Mouse (Mus musculus): ENCODE data around the gene Arl3. TPM values are rescaled to one million over a fixed set of nuclear protein-coding genes. Genes with fewer than 3 reads are reported as not detected.
A peak's percentile ranks its signal among the peaks of the same experiment; 100 is the strongest.
"Not testable (repeated sequence)": the region's sequence is repeated elsewhere in the genome, so short reads cannot be mapped to it uniquely, and the experiment has no call there.

Gene Arl3
- polyA plus RNA-seq, 1 experiment from 2014 or later, result 115 TPM

- H3K27me3 ChIP-seq, result no peaks in the 10 kb centered on the region
- no peaks in the 10 kb centered on the region for H3K9me3 ChIP-seq
- no peak for ATAC-seq (ENCODE audit: borderline replicate concordance, extremely low read depth, low FRiP score, low TSS enrichment)
- H3K36me3 ChIP-seq, result no peaks in the 10 kb centered on the region
- peaks cover 43% of the 10 kb centered on the region for H3K4me1 ChIP-seq
- no peak overlapping the region for H3K4me3 ChIP-seq
- no peak overlapping the region for H3K9ac ChIP-seq
- peak overlapping the region; percentile 60 for H3K27ac ChIP-seq
- WGBS, result 62% methylated on average over 4 of the region's 4 CpGs
- peak overlapping the region; percentile 21; the same call in 1 of the 2 replicates for H3K4me2 ChIP-seq
These were observed 2.2 kb upstream of the Arl3 start for GRCm38 (mm10) chr19:46575196-46575595.

GRCm38 (mm10) chr19:46573990-46574389 lies 992 bp upstream of the Arl3 start:
- no peak for ATAC-seq (ENCODE audit: borderline replicate concordance, extremely low read depth, low FRiP score, low TSS enrichment)
- Histone ChIP-seq H3K9me3 (no peaks in the 10 kb centered on the region), H3K27me3 (no peaks in the 10 kb centered on the region), H3K4me1 (peaks cover 43% of the 10 kb centered on the region), H3K4me2 (peak overlapping the region; percentile 85), H3K36me3 (no peaks in the 10 kb centered on the region), H3K27ac (no peak overlapping the region), H3K9ac (no peak overlapping the region), H3K4me3 (peak overlapping the region; percentile 78)
- 37% methylated on average over 6 of the region's 6 CpGs for WGBS

GRCm38 (mm10) chr19:46572548-46572947 lies 450 bp downstream of the Arl3 start:
- Histone ChIP-seq H3K9me3 (no peaks in the 10 kb centered on the region), H3K27ac (peak overlapping the region; percentile 70), H3K27me3 (no peaks in the 10 kb centered on the region), H3K4me2 (peak overlapping the region; percentile 85), H3K4me1 (peaks cover 38% of the 10 kb centered on the region), H3K4me3 (peak overlapping the region; percentile 78), H3K9ac (peak overlapping the region; percentile 60), H3K36me3 (peaks cover under 1% of the 10 kb centered on the region; the same call in 1 of the 2 replicates)
- WGBS, result under 1% methylated on average over 17 of the region's 17 CpGs
- ATAC-seq (ENCODE audit: borderline replicate concordance, extremely low read depth, low FRiP score, low TSS enrichment), result peak; percentile 24

GRCm38 (mm10) chr19:46571878-46572244 lies 1.1 kb downstream of the Arl3 start:
- H3K27ac ChIP-seq, result peak overlapping the region; percentile 70
- H3K4me1 ChIP-seq, result peaks cover 38% of the 10 kb centered on the region
- peak overlapping the region; percentile 60; the same call in 1 of the 2 replicates for H3K9ac ChIP-seq
- H3K4me2 ChIP-seq, result peak overlapping the region; percentile 85
- no peaks in the 10 kb centered on the region for H3K9me3 ChIP-seq
- no peak for ATAC-seq (ENCODE audit: borderline replicate concordance, extremely low read depth, low FRiP score, low TSS enrichment)
- H3K27me3 ChIP-seq, result no peaks in the 10 kb centered on the region
- H3K4me3 ChIP-seq, result peak overlapping the region; percentile 78
- WGBS, result 12% methylated on average over 10 of the region's 10 CpGs
- peaks cover 6% of the 10 kb centered on the region; the same call in 1 of the 2 replicates for H3K36me3 ChIP-seq

- H3K4me2 ChIP-seq, result peak overlapping the region; percentile 85
- not testable (repeated sequence) for H3K27me3 ChIP-seq; H3K36me3 ChIP-seq; H3K27ac ChIP-seq; ATAC-seq (ENCODE audit: borderline replicate concordance, extremely low read depth, low FRiP score, low TSS enrichment); H3K9me3 ChIP-seq; H3K9ac ChIP-seq
- 50% methylated on average over 3 of the region's 3 CpGs for WGBS
- H3K4me1 ChIP-seq, result peaks cover 38% of the 10 kb centered on the region
- peak overlapping the region; percentile 78; the same call in 1 of the 2 replicates for H3K4me3 ChIP-seq
These were observed 1.7 kb downstream of the Arl3 start for GRCm38 (mm10) chr19:46571211-46571877.

GRCm38 (mm10) chr19:46564043-46564462 lies 8.9 kb downstream of the Arl3 start:
- H3K27me3 ChIP-seq, result no peaks in the 10 kb centered on the region
- no peak overlapping the region for H3K9ac ChIP-seq
- no peaks in the 10 kb centered on the region for H3K9me3 ChIP-seq
- H3K4me2 ChIP-seq, result no peak overlapping the region
- ATAC-seq (ENCODE audit: borderline replicate concordance, extremely low read depth, low FRiP score, low TSS enrichment), result no peak
- WGBS, result 71% methylated on average over 14 of the region's 14 CpGs
- H3K4me1 ChIP-seq, result no peaks in the 10 kb centered on the region; the same call in 1 of the 2 replicates
- H3K4me3 ChIP-seq, result no peak overlapping the region
- peaks cover 6% of the 10 kb centered on the region; the same call in 1 of the 2 replicates for H3K36me3 ChIP-seq
- no peak overlapping the region for H3K27ac ChIP-seq

GRCm38 (mm10) chr19:46563603-46564002 lies 9.4 kb downstream of the Arl3 start:
- H3K4me2 ChIP-seq, result no peak overlapping the region
- H3K9me3 ChIP-seq, result no peaks in the 10 kb centered on the region
- H3K4me3 ChIP-seq, result no peak overlapping the region
- H3K27me3 ChIP-seq, result no peaks in the 10 kb centered on the region
- H3K36me3 ChIP-seq, result peaks cover 6% of the 10 kb centered on the region; the same call in 1 of the 2 replicates
- H3K9ac ChIP-seq, result no peak overlapping the region
- ATAC-seq (ENCODE audit: borderline replicate concordance, extremely low read depth, low FRiP score, low TSS enrichment), result no peak
- no peak overlapping the region for H3K27ac ChIP-seq
- H3K4me1 ChIP-seq, result no peaks in the 10 kb centered on the region; the same call in 1 of the 2 replicates
- 67% methylated on average over 4 of the region's 4 CpGs for WGBS

GRCm38 (mm10) chr19:46562581-46563515 lies 10.2 kb downstream of the Arl3 start:
- Histone ChIP-seq H3K9me3 (no peaks in the 10 kb centered on the region), H3K36me3 (peaks cover 6% of the 10 kb centered on the region; the same call in 1 of the 2 replicates), H3K4me3 (no peak overlapping the region), H3K9ac (no peak overlapping the region), H3K4me1 (no peaks in the 10 kb centered on the region; the same call in 1 of the 2 replicates), H3K4me2 (no peak overlapping the region), H3K27me3 (no peaks in the 10 kb centered on the region), H3K27ac (no peak overlapping the region)
- no peak for ATAC-seq (ENCODE audit: borderline replicate concordance, extremely low read depth, low FRiP score, low TSS enrichment)
- WGBS, result 81% methylated on average over 14 of the region's 14 CpGs

- no peak overlapping the region for H3K9ac ChIP-seq
- ATAC-seq (ENCODE audit: borderline replicate concordance, extremely low read depth, low FRiP score, low TSS enrichment), result peak; percentile 51; the same call in 1 of the 2 replicates
- H3K4me1 ChIP-seq, result no peaks in the 10 kb centered on the region; the same call in 1 of the 2 replicates
- H3K9me3 ChIP-seq, result no peaks in the 10 kb centered on the region
- H3K4me3 ChIP-seq, result no peak overlapping the region
- H3K27ac ChIP-seq, result no peak overlapping the region
- no peak overlapping the region for H3K4me2 ChIP-seq
- 37% methylated on average over 1 of the region's 1 CpGs for WGBS
- no peaks in the 10 kb centered on the region for H3K27me3 ChIP-seq
- 0 out of 2 replicates have a peak, but pooled peaks cover 1% of the 10 kb centered on the region for H3K36me3 ChIP-seq
These were observed 10.9 kb downstream of the Arl3 start for GRCm38 (mm10) chr19:46562132-46562531.

- Histone ChIP-seq H3K4me1 (peaks cover 3% of the 10 kb centered on the region), H3K9ac (no peak overlapping the region), H3K36me3 (0 out of 2 replicates have a peak, but pooled peaks cover 8% of the 10 kb centered on the region), H3K4me2 (no peak overlapping the region), H3K27ac (no peak overlapping the region), H3K4me3 (no peak overlapping the region), H3K27me3 (no peaks in the 10 kb centered on the region), H3K9me3 (no peaks in the 10 kb centered on the region)
- ATAC-seq (ENCODE audit: borderline replicate concordance, extremely low read depth, low FRiP score, low TSS enrichment), result no peak
- WGBS, result 65% methylated on average over 12 of the region's 12 CpGs
These were observed 14.4 kb downstream of the Arl3 start for GRCm38 (mm10) chr19:46558631-46559030.

- Histone ChIP-seq H3K4me3 (no peak overlapping the region), H3K9me3 (no peaks in the 10 kb centered on the region), H3K27me3 (no peaks in the 10 kb centered on the region), H3K27ac (no peak overlapping the region), H3K9ac (no peak overlapping the region), H3K4me2 (no peak overlapping the region), H3K36me3 (0 out of 2 replicates have a peak, but pooled peaks cover 8% of the 10 kb centered on the region), H3K4me1 (peaks cover 8% of the 10 kb centered on the region)
- no peak for ATAC-seq (ENCODE audit: borderline replicate concordance, extremely low read depth, low FRiP score, low TSS enrichment)
- 78% methylated on average over 8 of the region's 8 CpGs for WGBS
These were observed 15.0 kb downstream of the Arl3 start for GRCm38 (mm10) chr19:46558009-46558408.

Data from lung, embryonic 15.5 days (tissue).